Mouse (Mus musculus) brain, embryonic 14.5 days (tissue): Measurements from ENCODE around the gene Card10.

ENCODE experiments used
- CTCF ChIP-seq: fragments of 200-500 bp; IDR thresholded peaks from 2 replicates; pipeline ENCODE4 v1.5.1; 2012; ENCODE audit warnings: inconsistent platforms, mild to moderate bottlenecking, moderate library complexity, borderline replicate concordance; ENCODE audit not compliant: insufficient read depth, insufficient read length; ENCODE audit errors: extremely low read depth
- POLR2A ChIP-seq: fragments of 200-500 bp; IDR thresholded peaks from 2 replicates; pipeline ENCODE4 v1.6.1; 2012; ENCODE audit warnings: mild to moderate bottlenecking, inconsistent platforms, borderline replicate concordance; ENCODE audit not compliant: poor library complexity, insufficient read depth, insufficient read length, severe bottlenecking; ENCODE audit errors: extremely low read depth

GRCm38 (mm10) chr15:78784520-78784919 lies 18.3 kb downstream of the Card10 start:
- no peak for TF ChIP-seq POLR2A
- no peak for TF ChIP-seq CTCF
